ENCODE assay signal across 8 mouse cellular contexts in genomic region chr12:112604709-112605649, GRCm38 (mm10). TPM values are rescaled to one million over a fixed set of nuclear protein-coding genes. Genes with fewer than 3 reads are reported as not detected.
DNase-seq lines count a peak whose midpoint lies in the region; ATAC-seq and TF ChIP-seq lines count a peak whose summit lies in the region.

No protein-coding gene starts in this region.

- H3K27ac ChIP-seq in heart, embryonic 14.5 days (replicated peaks in 1 of 2; ENCODE audit: control insufficient read depth in 1 of 2, insufficient read depth in 1 of 2, low read depth in 2 of 2, low read length in 2 of 2) = no peak overlapping the region
- no peak overlapping the region for H3K27ac ChIP-seq in heart, embryonic 11.5 days (ENCODE audit: low read depth, low read length)
- H3K27ac ChIP-seq in forebrain, embryonic 11.5 days (ENCODE audit: low read depth, low read length) = no peak overlapping the region
- no peak overlapping the region for H3K27ac ChIP-seq in stomach, postnatal 0 days (replicated peaks)

- WGBS in heart, embryonic 14.5 days = 69% methylated on average over 20 of the region's 20 CpGs
- WGBS in heart, embryonic 11.5 days (ENCODE audit: insufficient replicate concordance) = 68% methylated on average over 20 of the region's 20 CpGs
- 65% methylated on average over 20 of the region's 20 CpGs for WGBS in forebrain, embryonic 11.5 days
- WGBS in stomach, postnatal 0 days = 62% methylated on average over 20 of the region's 20 CpGs

- H3K36me3 ChIP-seq in heart, embryonic 14.5 days (ENCODE audit: control insufficient read depth, insufficient read depth, low read length) = peaks cover 45% of the 10 kb centered on the region
- H3K36me3 ChIP-seq in heart, embryonic 11.5 days (ENCODE audit: control insufficient read depth, insufficient read depth, low read length) = peaks cover 9% of the 10 kb centered on the region
- H3K36me3 ChIP-seq in G1E (replicated peaks) = peaks cover 84% of the 10 kb centered on the region
- no peaks in the 10 kb centered on the region for H3K36me3 ChIP-seq in forebrain, embryonic 11.5 days (ENCODE audit: control insufficient read depth, insufficient read depth, low read length)
- peaks cover 2% of the 10 kb centered on the region; the same call in 1 of the 2 replicates for H3K36me3 ChIP-seq in stomach, postnatal 0 days (ENCODE audit: control insufficient read depth, insufficient read depth, low read length)

- H3K4me2 ChIP-seq in heart, embryonic 14.5 days (ENCODE audit: low read length) = no peak overlapping the region
- H3K4me2 ChIP-seq in heart, embryonic 11.5 days = no peak overlapping the region
- no peak overlapping the region for H3K4me2 ChIP-seq in forebrain, embryonic 11.5 days (ENCODE audit: low read depth, low read length, severe bottlenecking)
- H3K4me2 ChIP-seq in stomach, postnatal 0 days (replicated peaks; ENCODE audit: low read depth) = no peak overlapping the region

- no peak for ATAC-seq in heart, embryonic 14.5 days (ENCODE audit: insufficient number of reproducible peaks, insufficient read depth, low FRiP score, low read depth)
- ATAC-seq in heart, embryonic 11.5 days (replicated peaks; ENCODE audit: insufficient number of reproducible peaks, low FRiP score, low TSS enrichment) = no peak
- peak; percentile 56 for ATAC-seq in G1E (ENCODE audit: extremely low read depth, insufficient number of reproducible peaks, low FRiP score, poor library complexity, severe bottlenecking)
- peak; percentile 61 for ATAC-seq in forebrain, embryonic 11.5 days (replicated peaks; ENCODE audit: low FRiP score)
- peak; percentile 53 for ATAC-seq in stomach, postnatal 0 days (ENCODE audit: low FRiP score, low TSS enrichment)

- H3K4me3 ChIP-seq in heart, embryonic 14.5 days (ENCODE audit: control insufficient read depth in 1 of 2, insufficient read depth in 1 of 2, low read depth in 1 of 2, low read length in 2 of 2) = no peak overlapping the region
- H3K4me3 ChIP-seq in heart, embryonic 11.5 days (ENCODE audit: low read depth, low read length) = no peak overlapping the region
- H3K4me3 ChIP-seq in G1E (ENCODE audit: low read depth, low read length) = no peak overlapping the region
- no peak overlapping the region for H3K4me3 ChIP-seq in forebrain, embryonic 11.5 days (ENCODE audit: low read depth, low read length)
- no peak overlapping the region for H3K4me3 ChIP-seq in stomach, postnatal 0 days (ENCODE audit: low read depth, low read length)

- no peaks in the 10 kb centered on the region for H3K9me3 ChIP-seq in heart, embryonic 14.5 days (ENCODE audit: control insufficient read depth, low read length)
- H3K9me3 ChIP-seq in heart, embryonic 11.5 days (replicated peaks; ENCODE audit: control insufficient read depth, low read length) = no peaks in the 10 kb centered on the region
- no peaks in the 10 kb centered on the region for H3K9me3 ChIP-seq in G1E (replicated peaks)
- no peaks in the 10 kb centered on the region for H3K9me3 ChIP-seq in forebrain, embryonic 11.5 days (ENCODE audit: control insufficient read depth, low read length)
- no peaks in the 10 kb centered on the region for H3K9me3 ChIP-seq in stomach, postnatal 0 days (ENCODE audit: control insufficient read depth, low read length)

- TF ChIP-seq CTCF in G1E (IDR thresholded peaks at IDR 0.05; ENCODE audit: low read depth, low read length) = no peak
- TF ChIP-seq CTCF in stomach, postnatal 0 days (IDR thresholded peaks at IDR 0.05; ENCODE audit: low read depth) = peak; percentile 63

- no peaks in the 10 kb centered on the region for H3K27me3 ChIP-seq in heart, embryonic 14.5 days (ENCODE audit: control insufficient read depth, insufficient read depth, low read length)
- H3K27me3 ChIP-seq in heart, embryonic 11.5 days (ENCODE audit: control insufficient read depth, insufficient read depth, low read length) = no peaks in the 10 kb centered on the region
- peaks cover 7% of the 10 kb centered on the region; the same call in 1 of the 2 replicates for H3K27me3 ChIP-seq in G1E (ENCODE audit: insufficient read depth, low read length)
- H3K27me3 ChIP-seq in forebrain, embryonic 11.5 days (ENCODE audit: control insufficient read depth, insufficient read depth, low read length) = no peaks in the 10 kb centered on the region
- no peaks in the 10 kb centered on the region for H3K27me3 ChIP-seq in stomach, postnatal 0 days (ENCODE audit: control insufficient read depth, insufficient read depth, low read length)

- H3K4me1 ChIP-seq in heart, embryonic 14.5 days (ENCODE audit: control insufficient read depth in 2 of 2, insufficient read depth in 2 of 2, low read length in 2 of 2) = peaks cover 9 to 15% of the 10 kb centered on the region in 2 experiments; a peak in 3 of 4 replicates
- peaks cover 10% of the 10 kb centered on the region; the same call in 1 of the 2 replicates for H3K4me1 ChIP-seq in heart, embryonic 11.5 days (ENCODE audit: control insufficient read depth, insufficient read depth, low read length)
- peaks cover 31% of the 10 kb centered on the region for H3K4me1 ChIP-seq in G1E (ENCODE audit: insufficient read depth, low read depth, low read length)
- no peaks in the 10 kb centered on the region for H3K4me1 ChIP-seq in forebrain, embryonic 11.5 days (replicated peaks; ENCODE audit: control insufficient read depth, insufficient read depth, low read length)
- H3K4me1 ChIP-seq in stomach, postnatal 0 days (replicated peaks; ENCODE audit: control insufficient read depth, insufficient read depth) = no peaks in the 10 kb centered on the region

- TF ChIP-seq EP300 in stomach, postnatal 0 days (optimal IDR thresholded peaks at IDR 0.05) = no peak

- H3K9ac ChIP-seq in heart, embryonic 14.5 days (ENCODE audit: low read length) = 0 out of 2 replicates have a peak overlapping the region, but pooled peaks have one; percentile 21
- H3K9ac ChIP-seq in heart, embryonic 11.5 days (ENCODE audit: low read depth, low read length) = no peak overlapping the region
- H3K9ac ChIP-seq in forebrain, embryonic 11.5 days (ENCODE audit: low read length) = no peak overlapping the region
- no peak overlapping the region for H3K9ac ChIP-seq in stomach, postnatal 0 days (ENCODE audit: low read length)

- DNase-seq in G1E (ENCODE audit: low spot score) = no peak
- peak; percentile 72 for DNase-seq in forebrain, embryonic 11.5 days (ENCODE audit: low spot score)
- peak; percentile 85 for DNase-seq in kidney, postnatal 10 days
- DNase-seq in lung, postnatal 4 days = peak; percentile 73 to 79
- DNase-seq in stomach, postnatal 0 days (ENCODE audit: low spot score) = peak; percentile 53
- DNase-seq in cerebellum, adult 18-20 months = no peak

RNA-seq across cellular contexts. Expression of gene Adssl1, which starts 14.9 kb away (rescaled TPM):
- 88.3 and 89.7 TPM in 2 replicates for polyA plus RNA-seq in heart, embryonic 14.5 days (2014; fragmentation: Nextera tagmentation; extraction: Ambion mirVana)
- 73.3 and 75.2 TPM in 2 replicates for polyA plus RNA-seq in heart, embryonic 11.5 days (2014; fragmentation: Nextera tagmentation; extraction: Ambion mirVana)
- total RNA-seq in G1E (2014; fragmentation: Nextera tagmentation) = not detected in 2 replicates
- 0.06 TPM in 1 of 2 replicates, not detected in the other for total RNA-seq in G1E (2017)
- 0.05 TPM in 1 of 2 replicates, not detected in the other for polyA plus RNA-seq in G1E (2012)
- polyA plus RNA-seq in forebrain, embryonic 11.5 days (2014; fragmentation: Nextera tagmentation; extraction: Ambion mirVana) = 1.9 and 2.1 TPM in 2 replicates
- 4.7 and 6.4 TPM in 2 replicates for polyA plus RNA-seq in stomach, postnatal 0 days (2015; fragmentation: Nextera tagmentation; extraction: Ambion mirVana)

RNA-seq across cellular contexts. Expression of gene Inf2, which starts 16.4 kb away (rescaled TPM):
- 2.9 and 3.6 TPM in 2 replicates for polyA plus RNA-seq in heart, embryonic 14.5 days (2014; fragmentation: Nextera tagmentation; extraction: Ambion mirVana)
- 3.2 and 3.8 TPM in 2 replicates for polyA plus RNA-seq in heart, embryonic 11.5 days (2014; fragmentation: Nextera tagmentation; extraction: Ambion mirVana)
- total RNA-seq in G1E (2014; fragmentation: Nextera tagmentation) = 4.2 and 5.4 TPM in 2 replicates
- total RNA-seq in G1E (2017) = 2.3 and 2.5 TPM in 2 replicates
- 26.0 and 29.5 TPM in 2 replicates for polyA plus RNA-seq in G1E (2012)
- polyA plus RNA-seq in forebrain, embryonic 11.5 days (2014; fragmentation: Nextera tagmentation; extraction: Ambion mirVana) = 1.6 and 2.4 TPM in 2 replicates
- 1.5 and 2.0 TPM in 2 replicates for polyA plus RNA-seq in stomach, postnatal 0 days (2015; fragmentation: Nextera tagmentation; extraction: Ambion mirVana)

RNA-seq across cellular contexts. Expression of gene Siva1, which starts 39.5 kb away (rescaled TPM):
- 136 and 153 TPM in 2 replicates for polyA plus RNA-seq in heart, embryonic 14.5 days (2014; fragmentation: Nextera tagmentation; extraction: Ambion mirVana)
- polyA plus RNA-seq in heart, embryonic 11.5 days (2014; fragmentation: Nextera tagmentation; extraction: Ambion mirVana) = 141 and 156 TPM in 2 replicates
- total RNA-seq in G1E (2014; fragmentation: Nextera tagmentation) = 60.7 and 75.5 TPM in 2 replicates
- total RNA-seq in G1E (2017) = 205 and 214 TPM in 2 replicates
- polyA plus RNA-seq in G1E (2012) = 94.5 and 98.9 TPM in 2 replicates
- 227 and 257 TPM in 2 replicates for polyA plus RNA-seq in forebrain, embryonic 11.5 days (2014; fragmentation: Nextera tagmentation; extraction: Ambion mirVana)
- 91.5 and 97.1 TPM in 2 replicates for polyA plus RNA-seq in stomach, postnatal 0 days (2015; fragmentation: Nextera tagmentation; extraction: Ambion mirVana)

Comparison
In these comparisons a context has a peak if more than half of its experiments do, and no peak if none do; other contexts are left out.
1. ATAC-seq: peak in G1E (single experiment), forebrain, embryonic 11.5 days (single experiment) and stomach, postnatal 0 days (single experiment); none in heart, embryonic 14.5 days (single experiment) and heart, embryonic 11.5 days (single experiment).
2. DNase-seq: peak in forebrain, embryonic 11.5 days (single experiment), kidney, postnatal 10 days (single experiment), lung, postnatal 4 days (2 of 2) and stomach, postnatal 0 days (single experiment); none in G1E (single experiment) and cerebellum, adult 18-20 months (0 of 2).
3. RNA of gene Adssl1, which starts 14.9 kb away (polyA plus RNA-seq): 88.3 to 89.7 TPM in heart, embryonic 14.5 days and 73.3 to 75.2 TPM in heart, embryonic 11.5 days; 4.7 to 6.4 TPM in stomach, postnatal 0 days, 1.9 to 2.1 TPM in forebrain, embryonic 11.5 days and 0.05 TPM in G1E; every median in the first group is over 10 times any median in the second.